Mouse (Mus musculus) lung, postnatal 0 days (tissue): ENCODE measurements around the gene Pard3b.

Experiments
- CTCF ChIP-seq: IDR thresholded peaks from 2 replicates; pipeline ENCODE4 v1.5.1; 2016; ENCODE audit warnings: antibody characterized with exemption, mild to moderate bottlenecking
- EP300 ChIP-seq: IDR thresholded peaks from 2 replicates; pipeline ENCODE4 v1.6.1; 2016; ENCODE audit warnings: antibody characterized with exemption, mild to moderate bottlenecking, control low read depth

DNA sequence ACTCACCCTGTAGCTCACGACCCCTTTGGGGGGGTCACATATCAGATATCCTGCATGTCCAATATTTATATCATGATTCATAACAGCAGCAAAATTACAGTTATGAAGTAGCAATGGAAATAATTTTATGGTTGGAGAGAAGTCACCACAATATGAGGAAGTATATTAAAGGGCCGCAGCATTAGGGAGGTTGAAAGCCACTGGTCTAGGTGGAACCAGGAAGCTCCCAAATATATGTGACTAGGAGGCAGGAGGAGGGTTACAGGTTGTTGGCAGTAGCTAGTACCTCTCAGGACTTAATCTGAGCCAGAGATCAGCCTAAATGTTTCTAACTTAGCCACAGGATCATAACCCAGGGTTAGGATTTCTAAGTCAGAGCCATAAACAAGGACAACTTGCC lies 1008.2 kb downstream of the Pard3b start:
- TF ChIP-seq CTCF = no peak
- TF ChIP-seq EP300 = no peak
